Mouse (Mus musculus): Measurements from ENCODE around the gene Slc50a1. TPM values are rescaled to one million over a fixed set of nuclear protein-coding genes. Genes with fewer than 3 reads are reported as not detected.

Slc50a1 gene
- polyA plus RNA-seq, 1 experiment, result 91.5 TPM

DNA sequence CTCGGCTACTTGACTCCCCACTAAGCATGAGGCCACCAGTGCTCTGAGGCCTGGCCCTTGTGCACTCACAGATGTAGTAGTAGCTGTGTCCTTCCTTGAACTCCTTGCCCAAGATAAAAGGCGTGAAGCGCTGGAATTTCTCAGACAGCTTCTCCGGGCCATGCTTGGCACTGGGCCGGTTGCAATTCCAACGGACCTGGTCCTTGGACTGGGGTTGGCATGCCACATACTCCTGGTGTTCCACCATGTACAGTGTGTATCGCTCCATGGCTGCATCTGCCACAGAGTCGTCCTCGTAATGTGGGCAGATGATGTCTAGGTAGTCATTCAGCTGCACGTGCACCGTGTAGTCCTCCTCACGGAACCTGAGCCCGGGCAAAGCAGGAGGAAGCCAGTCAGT is 5.7 kb upstream of the Slc50a1 start:
- TF ChIP-seq CTCF (IDR thresholded peaks at IDR 0.05; ENCODE audit: borderline replicate concordance, insufficient read depth, low read length) (no peak), POLR2A (IDR thresholded peaks at IDR 0.05; ENCODE audit: low read depth, low read length) (no peak)
- H3K4me1 ChIP-seq (ENCODE audit: control insufficient read depth, insufficient read depth, low read length), result peaks cover 2% of the 10 kb centered on the region; the same call in 1 of the 2 replicates

DNA sequence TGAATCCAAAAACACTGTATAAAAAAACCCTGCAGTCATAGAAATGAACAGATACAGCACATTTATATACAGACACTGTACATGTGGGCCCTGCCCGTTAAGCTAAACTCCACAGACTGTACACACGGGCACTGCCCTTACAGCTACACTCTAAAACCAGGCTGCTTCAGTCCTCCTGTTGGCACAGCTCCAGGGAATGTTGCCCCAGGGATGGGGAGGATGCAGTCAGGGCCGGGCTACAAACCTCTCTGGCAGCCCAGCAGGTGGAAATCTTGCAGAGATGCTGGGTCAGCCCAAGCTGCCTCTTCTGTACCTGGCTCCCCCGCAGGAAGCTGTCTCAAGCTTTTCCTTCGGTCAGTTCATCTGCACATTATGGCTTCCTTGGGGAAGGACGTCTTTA is 1.4 kb upstream of the Slc50a1 start:
- no peak overlapping the region for H3K27ac ChIP-seq (ENCODE audit: insufficient read depth, low read length)
- no peak for TF ChIP-seq CTCF (IDR thresholded peaks at IDR 0.05; ENCODE audit: borderline replicate concordance, insufficient read depth, low read length)
- TF ChIP-seq POLR2A (IDR thresholded peaks at IDR 0.05; ENCODE audit: low read depth, low read length), result no peak
- H3K4me3 ChIP-seq (ENCODE audit: insufficient read depth, low read length), result no peak overlapping the region
- peaks cover 4% of the 10 kb centered on the region; the same call in 1 of the 2 replicates for H3K4me1 ChIP-seq (ENCODE audit: control insufficient read depth, insufficient read depth, low read length)

More for the DNA sequence above, 5.7 kb upstream of the Slc50a1 start:
- no peak overlapping the region for H3K4me3 ChIP-seq (ENCODE audit: insufficient read depth, low read length)
- no peak overlapping the region for H3K27ac ChIP-seq (ENCODE audit: insufficient read depth, low read length)

GRCm38 (mm10) chr3:89270891-89271290 is 521 bp upstream of the Slc50a1 start:
- TF ChIP-seq POLR2A (IDR thresholded peaks at IDR 0.05; ENCODE audit: low read depth, low read length), result no peak
- TF ChIP-seq CTCF (IDR thresholded peaks at IDR 0.05; ENCODE audit: borderline replicate concordance, insufficient read depth, low read length), result no peak
- Histone ChIP-seq H3K4me1 (ENCODE audit: control insufficient read depth, insufficient read depth, low read length) (peaks cover 4% of the 10 kb centered on the region; the same call in 1 of the 2 replicates), H3K27ac (ENCODE audit: insufficient read depth, low read length) (peak overlapping the region; percentile 78), H3K4me3 (ENCODE audit: insufficient read depth, low read length) (no peak overlapping the region)

GRCm38 (mm10) chr3:89268916-89269315 is 1.5 kb downstream of the Slc50a1 start:
- H3K4me1 ChIP-seq (ENCODE audit: control insufficient read depth, insufficient read depth, low read length), result peaks cover 4% of the 10 kb centered on the region; the same call in 1 of the 2 replicates
- TF ChIP-seq CTCF (IDR thresholded peaks at IDR 0.05; ENCODE audit: borderline replicate concordance, insufficient read depth, low read length) (no peak), POLR2A (IDR thresholded peaks at IDR 0.05; ENCODE audit: low read depth, low read length) (no peak)
- no peak overlapping the region for H3K4me3 ChIP-seq (ENCODE audit: insufficient read depth, low read length)
- no peak overlapping the region for H3K27ac ChIP-seq (ENCODE audit: insufficient read depth, low read length)

DNA sequence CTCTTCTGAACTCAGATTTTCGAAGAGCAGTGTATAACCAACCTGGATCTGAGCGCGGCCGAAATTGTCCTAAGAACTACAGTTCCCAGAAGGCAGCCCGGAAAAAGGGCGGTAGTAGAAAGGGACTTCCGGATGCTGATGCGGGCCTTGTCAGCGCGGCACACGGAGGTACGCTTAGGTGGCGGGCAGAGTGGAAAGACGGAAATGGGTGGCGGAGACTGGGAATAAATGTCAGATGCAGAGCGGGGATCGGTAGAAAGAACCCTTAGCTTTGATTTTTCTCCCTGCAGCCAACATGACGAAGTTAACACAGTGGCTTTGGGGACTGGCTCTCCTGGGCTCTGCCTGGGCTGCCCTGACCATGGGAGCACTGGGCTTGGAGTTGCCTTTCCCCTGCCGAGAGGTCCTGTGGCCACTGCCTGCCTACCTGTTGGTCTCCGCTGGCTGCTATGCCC is 3.9 kb downstream of the Slc50a1 start:
- TF ChIP-seq CTCF (IDR thresholded peaks at IDR 0.05; ENCODE audit: borderline replicate concordance, insufficient read depth, low read length) (no peak), POLR2A (IDR thresholded peaks at IDR 0.05; ENCODE audit: low read depth, low read length) (peak; percentile 96)
- H3K4me1 ChIP-seq (ENCODE audit: control insufficient read depth, insufficient read depth, low read length), result peaks cover 4% of the 10 kb centered on the region; the same call in 1 of the 2 replicates
- H3K27ac ChIP-seq (ENCODE audit: insufficient read depth, low read length), result no peak overlapping the region
- H3K4me3 ChIP-seq (ENCODE audit: insufficient read depth, low read length), result peak overlapping the region; percentile 65

DNA sequence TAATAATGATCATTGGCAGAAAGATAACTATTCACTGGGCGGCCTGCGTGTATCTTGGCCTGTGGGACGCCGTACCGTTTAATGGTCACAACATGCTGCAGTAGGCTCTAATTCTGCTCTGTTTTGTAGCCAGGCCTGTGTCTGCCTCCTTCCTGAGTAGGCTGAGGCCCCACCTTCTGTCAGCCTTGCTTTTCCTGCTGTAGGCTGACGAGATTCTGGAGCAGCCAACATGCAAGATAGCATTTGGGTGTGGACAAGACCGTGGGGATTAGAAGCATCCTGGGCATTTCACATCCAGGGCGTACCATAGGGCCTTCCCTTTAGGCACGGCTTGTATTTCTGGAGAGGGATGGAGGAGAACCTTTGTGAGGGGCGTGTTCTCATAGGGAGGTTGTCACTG is 8.0 kb downstream of the Slc50a1 start:
- Histone ChIP-seq H3K4me3 (ENCODE audit: insufficient read depth, low read length) (no peak overlapping the region), H3K27ac (ENCODE audit: insufficient read depth, low read length) (no peak overlapping the region), H3K4me1 (ENCODE audit: control insufficient read depth, insufficient read depth, low read length) (no peaks in the 10 kb centered on the region)
- TF ChIP-seq CTCF (IDR thresholded peaks at IDR 0.05; ENCODE audit: borderline replicate concordance, insufficient read depth, low read length) (no peak), POLR2A (IDR thresholded peaks at IDR 0.05; ENCODE audit: low read depth, low read length) (no peak)

DNA sequence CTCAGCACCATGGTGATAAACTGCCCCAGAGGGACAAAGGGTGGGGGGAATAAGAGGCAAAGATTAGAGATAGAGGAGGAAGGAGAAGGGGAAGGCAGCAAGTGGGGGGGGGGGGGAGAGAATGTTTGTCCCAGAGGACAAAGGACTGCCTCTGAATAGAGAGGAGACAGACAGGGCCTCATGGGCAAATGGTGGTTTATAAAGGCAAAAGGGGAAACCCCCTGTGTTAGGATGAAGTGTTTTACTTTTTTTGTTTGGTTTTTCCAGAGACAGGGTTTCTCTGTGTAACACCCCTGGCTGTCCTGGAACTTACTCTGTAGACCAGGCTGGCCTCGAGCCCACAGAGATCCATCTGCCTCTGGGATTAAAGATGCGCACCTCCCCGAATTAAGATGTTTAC is 10.2 kb downstream of the Slc50a1 start:
- no peaks in the 10 kb centered on the region for H3K4me1 ChIP-seq (ENCODE audit: control insufficient read depth, insufficient read depth, low read length)
- no peak overlapping the region for H3K4me3 ChIP-seq (ENCODE audit: insufficient read depth, low read length)
- no peak overlapping the region for H3K27ac ChIP-seq (ENCODE audit: insufficient read depth, low read length)
- TF ChIP-seq POLR2A (IDR thresholded peaks at IDR 0.05; ENCODE audit: low read depth, low read length), result no peak
- no peak for TF ChIP-seq CTCF (IDR thresholded peaks at IDR 0.05; ENCODE audit: borderline replicate concordance, insufficient read depth, low read length)

GRCm38 (mm10) chr3:89259076-89259475 is 11.3 kb downstream of the Slc50a1 start, which contains the start of gene Dpm3:
Gene Dpm3 (plus strand): TSS chr3:89259358.
- Histone ChIP-seq H3K27ac (ENCODE audit: insufficient read depth, low read length) (no peak within 1 kb of the TSS), H3K4me3 (ENCODE audit: insufficient read depth, low read length) (no peak within 1 kb of the TSS), H3K4me1 (ENCODE audit: control insufficient read depth, insufficient read depth, low read length) (no peaks in the 10 kb centered on the region)
- TF ChIP-seq POLR2A (IDR thresholded peaks at IDR 0.05; ENCODE audit: low read depth, low read length), result no peak
- TF ChIP-seq CTCF (IDR thresholded peaks at IDR 0.05; ENCODE audit: borderline replicate concordance, insufficient read depth, low read length), result no peak

DNA sequence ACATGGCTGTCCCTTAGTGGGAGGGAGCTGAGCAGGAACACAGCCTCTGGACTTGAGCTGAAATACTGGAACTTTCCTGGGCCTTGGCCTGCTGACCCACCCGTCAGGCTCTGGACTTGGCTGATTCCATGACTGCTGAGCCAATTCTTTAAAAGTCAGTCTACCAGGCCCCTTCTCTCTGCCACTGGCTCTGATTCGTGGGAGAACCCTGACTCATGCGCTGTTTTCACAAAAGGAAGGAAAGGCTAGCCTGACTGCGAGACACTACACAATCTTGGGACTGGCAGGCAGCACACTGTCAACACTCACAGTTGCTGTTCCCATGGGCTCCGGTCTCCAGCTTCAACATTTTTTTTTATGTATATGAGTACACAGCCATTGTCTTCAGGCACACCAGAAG is 14.2 kb downstream of the Slc50a1 start:
- Histone ChIP-seq H3K27ac (ENCODE audit: insufficient read depth, low read length) (no peak overlapping the region), H3K4me3 (ENCODE audit: insufficient read depth, low read length) (no peak overlapping the region), H3K4me1 (ENCODE audit: control insufficient read depth, insufficient read depth, low read length) (no peaks in the 10 kb centered on the region)
- TF ChIP-seq POLR2A (IDR thresholded peaks at IDR 0.05; ENCODE audit: low read depth, low read length) (no peak), CTCF (IDR thresholded peaks at IDR 0.05; ENCODE audit: borderline replicate concordance, insufficient read depth, low read length) (no peak)

DNA sequence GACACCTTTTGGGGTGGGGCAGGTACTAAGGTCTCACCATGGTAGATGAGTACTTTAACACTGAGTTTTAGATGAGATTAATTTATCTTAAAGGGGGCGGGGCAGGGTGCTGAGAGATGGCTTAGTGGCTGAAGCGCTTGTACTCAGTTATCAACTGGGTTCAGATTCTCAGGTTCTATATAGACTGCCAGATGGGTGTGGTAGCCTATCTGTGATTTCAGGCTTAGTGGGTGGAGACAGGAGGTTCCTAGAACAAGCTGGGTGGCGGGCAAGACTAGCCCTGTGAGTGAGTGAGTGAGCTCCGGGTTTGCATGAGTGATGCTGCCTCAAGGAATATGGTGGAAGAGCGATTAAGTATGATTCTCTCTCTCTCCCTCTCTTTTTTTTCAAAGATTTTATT is 15.4 kb downstream of the Slc50a1 start:
- TF ChIP-seq CTCF (IDR thresholded peaks at IDR 0.05; ENCODE audit: borderline replicate concordance, insufficient read depth, low read length) (no peak), POLR2A (IDR thresholded peaks at IDR 0.05; ENCODE audit: low read depth, low read length) (no peak)
- H3K4me3 ChIP-seq (ENCODE audit: insufficient read depth, low read length), result no peak overlapping the region
- H3K27ac ChIP-seq (ENCODE audit: insufficient read depth, low read length), result no peak overlapping the region
- H3K4me1 ChIP-seq (ENCODE audit: control insufficient read depth, insufficient read depth, low read length), result no peaks in the 10 kb centered on the region
